Mouse (Mus musculus) G1E-ER4 (cell line): ENCODE results near the gene Olfr1337. TPM values are rescaled to one million over a fixed set of nuclear protein-coding genes. Genes with fewer than 3 reads are reported as not detected.

ENCODE experiments used
- GATA1 ChIP-seq: IDR thresholded peaks from one replicate; pipeline ENCODE4 v1.8.0; 2012; ENCODE audit warnings: low read length, inconsistent platforms
- polyA plus RNA-seq: library from polyadenylated mRNA; stranded (reverse); fragments of >175 nt; gene quantifications from 2 replicates; pipeline ENCODE4 v1.2.3, GENCODE M21; 2012

The Olfr1337 gene
- not detected in 2 replicates for polyA plus RNA-seq

GRCm38 (mm10) chr4:118782486-118782885 lies at the start of gene Olfr1337:
TSS of gene Olfr1337 (minus strand) at chr4:118782586.
- TF ChIP-seq GATA1: no peak

GRCm38 (mm10) chr4:118818921-118819320 lies 36.5 kb upstream of the Olfr1337 start:
- TF ChIP-seq GATA1: no peak

- no peak for TF ChIP-seq GATA1
Observed at GRCm38 (mm10) chr4:118809844-118810243, 27.5 kb upstream of the Olfr1337 start, which contains the start of gene Olfr1335. TSS of gene Olfr1335 (minus strand) at chr4:118809944.

- TF ChIP-seq GATA1: no peak
Observed at GRCm38 (mm10) chr4:118758637-118759036, 23.7 kb downstream of the Olfr1337 start, which contains the start of gene Olfr1338. TSS of gene Olfr1338 (minus strand) at chr4:118758737.

- TF ChIP-seq GATA1: no peak
Observed at GRCm38 (mm10) chr4:118741881-118742280, 40.5 kb downstream of the Olfr1337 start.

- no peak for TF ChIP-seq GATA1
Observed at GRCm38 (mm10) chr4:118740988-118741698, 41.2 kb downstream of the Olfr1337 start.

GRCm38 (mm10) chr4:118739574-118739973 lies 42.8 kb downstream of the Olfr1337 start:
- no peak for TF ChIP-seq GATA1

- TF ChIP-seq GATA1: no peak
Observed at GRCm38 (mm10) chr4:118731875-118732274, 50.5 kb downstream of the Olfr1337 start, which contains the start of gene Olfr1339. TSS of gene Olfr1339 (plus strand) at chr4:118732175.

Other genes with a start within 250 kb of the Olfr1337 start
- not detected in 2 replicates for gene Tmem125, start 238.5 kb downstream of the Olfr1337 start, polyA plus RNA-seq
- gene Cfap57, start 161.8 kb downstream of the Olfr1337 start, polyA plus RNA-seq: not detected in 2 replicates
- 35.5 and 59.2 TPM in 2 replicates for gene Ebna1bp2, start 161.8 kb downstream of the Olfr1337 start, polyA plus RNA-seq
- not detected in 2 replicates for gene Olfr62, start 123.6 kb downstream of the Olfr1337 start, polyA plus RNA-seq
- gene Olfr1342, start 89.8 kb downstream of the Olfr1337 start, polyA plus RNA-seq: not detected in 2 replicates
- not detected in 2 replicates for gene Olfr1341, start 79.1 kb downstream of the Olfr1337 start, polyA plus RNA-seq
- gene Olfr1340, start 62.4 kb downstream of the Olfr1337 start, polyA plus RNA-seq: not detected in 2 replicates
- gene Olfr1339, start 50.4 kb downstream of the Olfr1337 start, polyA plus RNA-seq: not detected in 2 replicates
- gene Olfr1338, start 23.8 kb downstream of the Olfr1337 start, polyA plus RNA-seq: not detected in 2 replicates
- gene Olfr1335, start 27.4 kb upstream of the Olfr1337 start, polyA plus RNA-seq: not detected in 2 replicates
- gene Olfr1333, start 53.7 kb upstream of the Olfr1337 start, polyA plus RNA-seq: not detected in 2 replicates
- gene Olfr1331, start 82.1 kb upstream of the Olfr1337 start, polyA plus RNA-seq: not detected in 2 replicates
- not detected in 2 replicates for gene Olfr1330, start 106.0 kb upstream of the Olfr1337 start, polyA plus RNA-seq
- gene Olfr1329, start 134.9 kb upstream of the Olfr1337 start, polyA plus RNA-seq: not detected in 2 replicates
- gene Olfr1328, start 156.0 kb upstream of the Olfr1337 start, polyA plus RNA-seq: not detected in 2 replicates
- gene Lao1, start 179.0 kb upstream of the Olfr1337 start, polyA plus RNA-seq: not detected in 2 replicates